Mouse (Mus musculus) liver, embryonic 16.5 days (tissue): ENCODE results near the gene Pusl1. TPM values are rescaled to one million over a fixed set of nuclear protein-coding genes. Genes with fewer than 3 reads are reported as not detected.
A peak's percentile ranks its signal among the peaks of the same experiment; 100 is the strongest.

Experiments used
- ATAC-seq: fragments of 200-750 bp; cut with Nextera tagmentation; 2 replicates; pipeline ENCODE4 v1.8.0; 2017; ENCODE audit warnings: low read depth, mild to moderate bottlenecking, moderate number of reproducible peaks, moderate library complexity
- H3K27ac ChIP-seq: fragments of 300-500 bp; sonication (generic); 2 replicates; pipeline ENCODE4 v1.5.1; 2014; ENCODE audit warnings: mild to moderate bottlenecking, low read length
- H3K27me3 ChIP-seq: fragments of 300-500 bp; sonication (generic); 2 replicates; pipeline ENCODE4 v1.6.1; 2014; ENCODE audit warnings: low read depth, low read length, mixed read lengths; ENCODE audit not compliant: control insufficient read depth, insufficient read depth
- H3K36me3 ChIP-seq: fragments of 300-500 bp; sonication (generic); 2 replicates; pipeline ENCODE4 v1.6.1; 2014; ENCODE audit warnings: mild to moderate bottlenecking; ENCODE audit not compliant: control insufficient read depth, insufficient read depth
- H3K4me1 ChIP-seq: fragments of 300-500 bp; sonication (generic); 2 replicates; pipeline ENCODE4 v1.6.1; 2014; ENCODE audit warnings: low read depth, low read length, mixed read lengths; ENCODE audit not compliant: control insufficient read depth
- H3K4me2 ChIP-seq: fragments of 300-500 bp; sonication (generic); 2 replicates; pipeline ENCODE4 v1.6.1; 2014; ENCODE audit warnings: low read depth, low read length, mixed read lengths
- H3K4me3 ChIP-seq: fragments of 300-500 bp; sonication (generic); 2 replicates; pipeline ENCODE4 v1.5.1; 2014; ENCODE audit warnings: low read depth, mild to moderate bottlenecking, low read length
- H3K9ac ChIP-seq: fragments of 300-500 bp; sonication (generic); 2 replicates; pipeline ENCODE4 v1.6.1; 2014; ENCODE audit warnings: low read depth, low read length
- H3K9me3 ChIP-seq: fragments of 300-500 bp; sonication (generic); replicated peaks from 2 replicates; pipeline ENCODE4 v1.6.1; 2016; ENCODE audit warnings: low read length; ENCODE audit not compliant: control insufficient read depth
- WGBS: fragments of 180-500 bp; shearing (Covaris S2); extraction: QIAGEN DNeasy Blood & Tissue Kit; methylation state at CpG from one replicate; pipeline ENCODE4 v1.1.7; 2014; ENCODE audit not compliant: insufficient replicate concordance; 5-methylcytosine and 5-hydroxymethylcytosine counted together
- polyA plus RNA-seq: library from polyadenylated mRNA; unstranded; fragments of >200 nt; fragmentation: Nextera tagmentation; extraction: Ambion mirVana; gene quantifications from 2 replicates; pipeline ENCODE4 v1.2.1, GENCODE M21; 2015

Pusl1 gene
- polyA plus RNA-seq = 12.9 and 13.4 TPM in 2 replicates

- H3K4me3 ChIP-seq = peak within 1 kb of the TSS; percentile 81
- WGBS = under 1% methylated on average over 52 of the region's 52 CpGs
- ATAC-seq = peak; percentile 85
- H3K9ac ChIP-seq = peak within 1 kb of the TSS; percentile 89
- H3K36me3 ChIP-seq = peaks cover 18% of the 10 kb centered on the region
- H3K4me1 ChIP-seq = peaks cover 41% of the 10 kb centered on the region
- H3K27ac ChIP-seq = peak within 1 kb of the TSS; percentile 95
- H3K27me3 ChIP-seq = no peaks in the 10 kb centered on the region
- H3K4me2 ChIP-seq = peak within 1 kb of the TSS; percentile 100
- H3K9me3 ChIP-seq = no peaks in the 10 kb centered on the region
Observed at GRCm38 (mm10) chr4:155891551-155892001, at the start of gene Pusl1, which contains the start of gene Acap3. Gene Pusl1 (minus strand): TSS chr4:155891781. Gene Acap3 (plus strand): TSS chr4:155891822.

GRCm38 (mm10) chr4:155932031-155932430, 40.5 kb upstream of the Pusl1 start:
- ATAC-seq = no peak

GRCm38 (mm10) chr4:155908751-155909150, 17.2 kb upstream of the Pusl1 start:
- ATAC-seq = no peak
- Histone ChIP-seq H3K27ac (no peak overlapping the region), H3K4me3 (no peak overlapping the region), H3K9me3 (no peaks in the 10 kb centered on the region), H3K4me1 (no peaks in the 10 kb centered on the region), H3K27me3 (no peaks in the 10 kb centered on the region), H3K9ac (no peak overlapping the region), H3K4me2 (no peak overlapping the region), H3K36me3 (peaks cover 4% of the 10 kb centered on the region; the same call in 1 of the 2 replicates)
- 73% methylated on average over 4 of the region's 4 CpGs for WGBS

More at GRCm38 (mm10) chr4:155932031-155932430, 40.5 kb upstream of the Pusl1 start:
- Histone ChIP-seq H3K27me3 (peaks cover 4% of the 10 kb centered on the region; the same call in 1 of the 2 replicates), H3K4me2 (no peak overlapping the region), H3K4me1 (no peaks in the 10 kb centered on the region), H3K36me3 (no peaks in the 10 kb centered on the region), H3K9ac (no peak overlapping the region), H3K9me3 (no peaks in the 10 kb centered on the region), H3K4me3 (no peak overlapping the region), H3K27ac (no peak overlapping the region)
- 47% methylated on average over 1 of the region's 1 CpGs for WGBS

GRCm38 (mm10) chr4:155908281-155908680, 16.7 kb upstream of the Pusl1 start:
- Histone ChIP-seq H3K36me3 (peaks cover 9% of the 10 kb centered on the region), H3K4me3 (no peak overlapping the region), H3K4me1 (no peaks in the 10 kb centered on the region), H3K4me2 (no peak overlapping the region), H3K9me3 (no peaks in the 10 kb centered on the region), H3K27me3 (no peaks in the 10 kb centered on the region), H3K9ac (no peak overlapping the region), H3K27ac (no peak overlapping the region)
- ATAC-seq = no peak
- WGBS = 65% methylated on average over 7 of the region's 7 CpGs

- Histone ChIP-seq H3K9ac (no peak overlapping the region), H3K4me2 (no peak overlapping the region), H3K4me3 (no peak overlapping the region), H3K27me3 (no peaks in the 10 kb centered on the region), H3K4me1 (no peaks in the 10 kb centered on the region), H3K27ac (no peak overlapping the region), H3K9me3 (no peaks in the 10 kb centered on the region), H3K36me3 (peaks cover 14% of the 10 kb centered on the region)
- no peak for ATAC-seq
- WGBS = 75% methylated on average over 11 of the region's 11 CpGs
Observed at GRCm38 (mm10) chr4:155907003-155907402, 15.4 kb upstream of the Pusl1 start.

GRCm38 (mm10) chr4:155906125-155906524, 14.5 kb upstream of the Pusl1 start:
- ATAC-seq = no peak
- 77% methylated on average over 9 of the region's 9 CpGs for WGBS
- Histone ChIP-seq H3K9ac (no peak overlapping the region), H3K4me2 (no peak overlapping the region), H3K4me3 (no peak overlapping the region), H3K36me3 (peaks cover 14% of the 10 kb centered on the region), H3K27me3 (no peaks in the 10 kb centered on the region), H3K4me1 (no peaks in the 10 kb centered on the region), H3K9me3 (no peaks in the 10 kb centered on the region), H3K27ac (no peak overlapping the region)

- no peak for ATAC-seq
- WGBS = 80% methylated on average over 13 of the region's 13 CpGs
- Histone ChIP-seq H3K36me3 (peaks cover 18% of the 10 kb centered on the region), H3K9me3 (no peaks in the 10 kb centered on the region), H3K4me2 (no peak overlapping the region), H3K4me3 (no peak overlapping the region), H3K4me1 (no peaks in the 10 kb centered on the region), H3K9ac (no peak overlapping the region), H3K27me3 (no peaks in the 10 kb centered on the region), H3K27ac (no peak overlapping the region)
Observed at GRCm38 (mm10) chr4:155905634-155906033, 14.1 kb upstream of the Pusl1 start.

GRCm38 (mm10) chr4:155904318-155905102, 12.9 kb upstream of the Pusl1 start:
- WGBS = 84% methylated on average over 13 of the region's 13 CpGs
- Histone ChIP-seq H3K9me3 (no peaks in the 10 kb centered on the region), H3K9ac (no peak overlapping the region), H3K4me1 (no peaks in the 10 kb centered on the region), H3K27ac (no peak overlapping the region), H3K4me2 (no peak overlapping the region), H3K4me3 (no peak overlapping the region), H3K27me3 (no peaks in the 10 kb centered on the region), H3K36me3 (peaks cover 25% of the 10 kb centered on the region)
- ATAC-seq = no peak

GRCm38 (mm10) chr4:155903246-155903645, 11.7 kb upstream of the Pusl1 start:
- Histone ChIP-seq H3K9me3 (no peaks in the 10 kb centered on the region), H3K4me2 (no peak overlapping the region), H3K27me3 (no peaks in the 10 kb centered on the region), H3K36me3 (peaks cover 30% of the 10 kb centered on the region), H3K9ac (no peak overlapping the region), H3K27ac (no peak overlapping the region), H3K4me3 (no peak overlapping the region), H3K4me1 (no peaks in the 10 kb centered on the region)
- ATAC-seq = no peak
- WGBS = 86% methylated on average over 13 of the region's 13 CpGs
